Mouse (Mus musculus) cerebellum, adult 2 months (tissue): ENCODE data around the gene Mtmr14. TPM values are rescaled to one million over a fixed set of nuclear protein-coding genes. Genes with fewer than 3 reads are reported as not detected.
A peak's percentile ranks its signal among the peaks of the same experiment; 100 is the strongest.

Experiments used
- DNase-seq, 2 experiments: peaks; one replicate each; pipeline ENCODE4 v3.0.0; 2021
- H3K27ac ChIP-seq: fragments of 200-500 bp; 2 replicates; pipeline ENCODE4 v1.5.1; 2012; ENCODE audit warnings: low read length, control low read depth, inconsistent platforms; ENCODE audit not compliant: insufficient read depth
- H3K27me3 ChIP-seq: fragments of 200-500 bp; 2 replicates; pipeline ENCODE4 v1.6.1; 2012; ENCODE audit warnings: inconsistent platforms, mild to moderate bottlenecking, low read length, moderate library complexity; ENCODE audit not compliant: control insufficient read depth, insufficient read depth
- H3K4me1 ChIP-seq: fragments of 200-500 bp; 2 replicates; pipeline ENCODE4 v1.6.1; 2011; ENCODE audit warnings: low read length; ENCODE audit not compliant: control insufficient read depth, insufficient read depth
- H3K4me3 ChIP-seq: fragments of 200-500 bp; replicated peaks from 2 replicates; pipeline ENCODE3; 2011; ENCODE audit warnings: mild to moderate bottlenecking, low read depth, low read length, control low read depth; ENCODE audit not compliant: insufficient read depth
- CTCF ChIP-seq: fragments of 200-500 bp; IDR thresholded peaks from 2 replicates; pipeline ENCODE4 v1.5.1; 2011; ENCODE audit warnings: low read depth, mild to moderate bottlenecking, control low read depth, low read length, moderate library complexity, borderline replicate concordance; ENCODE audit not compliant: insufficient read depth
- POLR2A ChIP-seq: fragments of 200-500 bp; IDR thresholded peaks from 2 replicates; pipeline ENCODE4 v1.6.1; 2011; ENCODE audit warnings: low read length, control low read depth, borderline replicate concordance; ENCODE audit not compliant: insufficient read depth
- WGBS: fragments of 180-500 bp; shearing (Covaris S2); methylation state at CpG from one replicate; pipeline ENCODE4 v1.1.7; 2018; 5-methylcytosine and 5-hydroxymethylcytosine counted together
- polyA plus RNA-seq: library from polyadenylated mRNA; depleted of rRNA; stranded (reverse); fragments of >200 nt; gene quantifications from 2 replicates; pipeline ENCODE4 v1.2.3, GENCODE M21; 2012

Gene Mtmr14
- polyA plus RNA-seq, 1 experiment: 24.2 TPM

- no peak for TF ChIP-seq CTCF
- no peak for TF ChIP-seq POLR2A
- Histone ChIP-seq H3K4me3 (no peak overlapping the region), H3K27me3 (no peaks in the 10 kb centered on the region), H3K4me1 (no peaks in the 10 kb centered on the region), H3K27ac (no peak overlapping the region)
- DNase-seq: no peak
- WGBS: 71% methylated on average over 5 of the region's 5 CpGs
Measured at GRCm38 (mm10) chr6:113292938-113293337, 55.3 kb downstream of the Mtmr14 start.

- Histone ChIP-seq H3K27ac (no peak overlapping the region), H3K4me3 (no peak overlapping the region), H3K27me3 (no peaks in the 10 kb centered on the region), H3K4me1 (no peaks in the 10 kb centered on the region)
- no peak for TF ChIP-seq CTCF
- TF ChIP-seq POLR2A: no peak
- 76% methylated on average over 2 of the region's 2 CpGs for WGBS
- DNase-seq: no peak
Measured at GRCm38 (mm10) chr6:113296046-113296445, 58.4 kb downstream of the Mtmr14 start.

- no peak for DNase-seq
- no peaks in the 10 kb centered on the region for H3K27me3 ChIP-seq
- no peak overlapping the region for H3K27ac ChIP-seq
- H3K4me1 ChIP-seq: no peaks in the 10 kb centered on the region
- no peak overlapping the region for H3K4me3 ChIP-seq
- 60% methylated on average over 4 of the region's 4 CpGs for WGBS
- no peak for TF ChIP-seq POLR2A
- TF ChIP-seq CTCF: no peak
Measured at GRCm38 (mm10) chr6:113296639-113297038, 59.0 kb downstream of the Mtmr14 start.

- Histone ChIP-seq H3K4me1 (no peaks in the 10 kb centered on the region), H3K27me3 (no peaks in the 10 kb centered on the region), H3K27ac (no peak overlapping the region), H3K4me3 (no peak overlapping the region)
- 57% methylated on average over 5 of the region's 5 CpGs for WGBS
- TF ChIP-seq POLR2A (no peak), CTCF (no peak)
- no peak for DNase-seq
Measured at GRCm38 (mm10) chr6:113301350-113301749, 63.7 kb downstream of the Mtmr14 start.

- H3K4me1 ChIP-seq: no peaks in the 10 kb centered on the region
- no peak overlapping the region for H3K27ac ChIP-seq
- DNase-seq: no peak
- TF ChIP-seq CTCF: peak; percentile 47; the same call in 1 of the 2 replicates
- no peak for TF ChIP-seq POLR2A
- 19% methylated on average over 3 of the region's 3 CpGs for WGBS
- H3K4me3 ChIP-seq: no peak overlapping the region
- H3K27me3 ChIP-seq: no peaks in the 10 kb centered on the region
Measured at GRCm38 (mm10) chr6:113302258-113302657, 64.6 kb downstream of the Mtmr14 start.

- TF ChIP-seq CTCF (no peak), POLR2A (no peak)
- Histone ChIP-seq H3K27me3 (no peaks in the 10 kb centered on the region), H3K4me3 (peak overlapping the region; percentile 88), H3K4me1 (peaks cover 11% of the 10 kb centered on the region), H3K27ac (peak overlapping the region; percentile 99)
- WGBS: under 1% methylated on average over 44 of the region's 50 CpGs
- DNase-seq: peak; percentile 99 to 100
Measured at GRCm38 (mm10) chr6:113306322-113306985, 68.8 kb downstream of the Mtmr14 start.

- Histone ChIP-seq H3K27me3 (no peaks in the 10 kb centered on the region), H3K4me3 (peak within 1 kb of the TSS; percentile 88), H3K27ac (peak within 1 kb of the TSS; percentile 99), H3K4me1 (peaks cover 11% of the 10 kb centered on the region)
- no peak for DNase-seq
- no peak for TF ChIP-seq CTCF
- TF ChIP-seq POLR2A: peak; percentile 66; the same call in 1 of the 2 replicates
- 0% methylated on average over 32 of the region's 32 CpGs for WGBS
Measured at GRCm38 (mm10) chr6:113306986-113307349, 69.3 kb downstream of the Mtmr14 start, which contains the start of gene Brpf1. Gene Brpf1, plus strand, starts transcription at chr6:113307137.

GRCm38 (mm10) chr6:113307481-113308121 is 70.0 kb downstream of the Mtmr14 start:
- TF ChIP-seq CTCF (no peak), POLR2A (no peak)
- under 1% methylated on average over 34 of the region's 34 CpGs for WGBS
- peak overlapping the region; percentile 99 for H3K27ac ChIP-seq
- DNase-seq: peak; percentile 58 to 64
- peak overlapping the region; percentile 88 for H3K4me3 ChIP-seq
- no peaks in the 10 kb centered on the region for H3K27me3 ChIP-seq
- H3K4me1 ChIP-seq: peaks cover 12% of the 10 kb centered on the region
